Comparison of ENCODE assay signal across 7 mouse cellular contexts in the genomic region with DNA sequence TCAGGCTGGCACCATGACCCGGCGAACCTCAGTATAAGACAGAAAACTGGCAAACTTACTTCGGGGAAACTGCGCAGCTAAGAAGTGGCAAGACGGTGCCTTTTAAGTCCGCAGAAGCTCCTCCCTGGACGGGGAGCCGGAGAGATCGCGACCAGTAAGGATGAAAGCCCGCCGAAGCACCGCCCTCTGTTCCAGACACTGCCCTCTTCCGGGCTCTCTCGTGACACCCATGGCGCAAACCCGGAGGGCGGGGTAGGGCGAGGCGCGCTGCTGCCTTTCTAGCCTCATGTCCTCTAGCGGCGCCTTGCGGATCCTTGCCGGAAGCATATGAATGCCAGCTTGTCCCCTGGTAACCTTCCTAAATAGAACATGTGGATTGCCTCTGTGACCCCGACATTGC. TPM values are rescaled to one million over a fixed set of nuclear protein-coding genes. Genes with fewer than 3 reads are reported as not detected.
A peak's percentile ranks its signal among the peaks of the same experiment; 100 is the strongest.
DNase-seq lines count a peak whose midpoint lies in the region; ATAC-seq and TF ChIP-seq lines count a peak whose summit lies in the region.

Sat1 (minus strand) TSS at position 179 of the 400 bp plus-strand sequence.

- no peaks in the 10 kb centered on the region for H3K9me3 ChIP-seq in intestine, postnatal 0 days (ENCODE audit: control insufficient read depth)
- no peaks in the 10 kb centered on the region for H3K9me3 ChIP-seq in midbrain, embryonic 12.5 days

- peak within 1 kb of the TSS; percentile 64 for H3K4me3 ChIP-seq in intestine, postnatal 0 days (ENCODE audit: low read depth, low read length)
- H3K4me3 ChIP-seq in midbrain, embryonic 12.5 days, result peak within 1 kb of the TSS; percentile 52
- peak within 1 kb of the TSS; percentile 99 for H3K4me3 ChIP-seq in small intestine, adult 2 months (ENCODE audit: low read depth, low read length)

- no peaks in the 10 kb centered on the region for H3K27me3 ChIP-seq in intestine, postnatal 0 days (replicated peaks; ENCODE audit: control insufficient read depth, insufficient read depth, low read length)
- H3K27me3 ChIP-seq in midbrain, embryonic 12.5 days, result no peaks in the 10 kb centered on the region
- H3K27me3 ChIP-seq in small intestine, adult 2 months (ENCODE audit: control insufficient read depth, insufficient read depth, low read length), result no peaks in the 10 kb centered on the region

- H3K36me3 ChIP-seq in intestine, postnatal 0 days (ENCODE audit: control insufficient read depth, insufficient read depth), result no peaks in the 10 kb centered on the region
- no peaks in the 10 kb centered on the region for H3K36me3 ChIP-seq in midbrain, embryonic 12.5 days
- H3K36me3 ChIP-seq in small intestine, adult 2 months (ENCODE audit: control insufficient read depth, insufficient read depth, low read length), result peaks cover 7% of the 10 kb centered on the region

- peak; percentile 95 for ATAC-seq in intestine, postnatal 0 days
- peak; percentile 99 for ATAC-seq in midbrain, embryonic 12.5 days (ENCODE audit: low FRiP score, low read depth)

- H3K4me1 ChIP-seq in intestine, postnatal 0 days (replicated peaks; ENCODE audit: control insufficient read depth, insufficient read depth, low read length), result no peaks in the 10 kb centered on the region
- H3K4me1 ChIP-seq in midbrain, embryonic 12.5 days, result no peaks in the 10 kb centered on the region
- H3K4me1 ChIP-seq in small intestine, adult 2 months (ENCODE audit: control insufficient read depth, insufficient read depth, insufficient read length, low read length), result no peaks in the 10 kb centered on the region

- intact Hi-C loops in left cerebral cortex, postnatal 4 days (cut with DNase I), result no loop called here

- peak; percentile 91 for TF ChIP-seq CTCF in intestine, postnatal 0 days (IDR thresholded peaks at IDR 0.05; ENCODE audit: low read depth)
- TF ChIP-seq CTCF in small intestine, adult 2 months (IDR thresholded peaks at IDR 0.05; ENCODE audit: extremely low read depth, insufficient read length, insufficient replicate concordance, low read depth, low read length), result peak; percentile 63; the same call in 1 of the 2 replicates

- DNase-seq in adrenal gland, adult 8-10 months, result peak; percentile 94
- DNase-seq in embryo, embryonic 9.5 days (ENCODE audit: extremely low spot score), result peak; percentile 78
- no peak for DNase-seq in gonadal fat pad, adult 2 months (ENCODE audit: low read depth)
- peak; percentile 90 for DNase-seq in left cerebral cortex, postnatal 4 days

- TF ChIP-seq POLR2A in small intestine, adult 2 months (IDR thresholded peaks at IDR 0.05; ENCODE audit: low read depth, low read length), result no peak; the same call in 1 of the 2 replicates

- peak within 1 kb of the TSS; percentile 54 for H3K4me2 ChIP-seq in intestine, postnatal 0 days (replicated peaks; ENCODE audit: low read depth)
- H3K4me2 ChIP-seq in midbrain, embryonic 12.5 days (replicated peaks), result peak within 1 kb of the TSS; percentile 51

- H3K27ac ChIP-seq in intestine, postnatal 0 days (ENCODE audit: low read depth, low read length), result peak within 1 kb of the TSS; percentile 90
- H3K27ac ChIP-seq in midbrain, embryonic 12.5 days (replicated peaks), result no peak within 1 kb of the TSS
- H3K27ac ChIP-seq in small intestine, adult 2 months (ENCODE audit: insufficient read depth, low read depth, low read length), result peak within 1 kb of the TSS; percentile 100

- H3K9ac ChIP-seq in intestine, postnatal 0 days (ENCODE audit: low read depth, low read length), result peak within 1 kb of the TSS; percentile 69
- peak within 1 kb of the TSS; percentile 29 for H3K9ac ChIP-seq in midbrain, embryonic 12.5 days (replicated peaks)

- 16% methylated on average over 26 of the region's 26 CpGs for WGBS in intestine, postnatal 0 days
- 19% methylated on average over 26 of the region's 26 CpGs for WGBS in midbrain, embryonic 12.5 days
- WGBS in small intestine, adult 2 months, result 13% methylated on average over 26 of the region's 26 CpGs

RNA-seq across cellular contexts. Expression of gene Sat1, which starts in this region (rescaled TPM):
- 100 to 1,000 TPM; 112 to 145 (median 136) TPM for total RNA-seq in adrenal gland, adult 8-10 months (2022)
- 174 and 201 TPM in 2 replicates for polyA plus RNA-seq in gonadal fat pad, adult 2 months (2012; rRNA removed)
- polyA plus RNA-seq in intestine, postnatal 0 days (2015; fragmentation: Nextera tagmentation; extraction: Ambion mirVana), result 790 and 828 TPM in 2 replicates
- total RNA-seq in left cerebral cortex, postnatal 4 days (2021), result 10 to 100 TPM; 26.1 to 39.3 TPM
- 67.3 and 68.9 TPM in 2 replicates for polyA plus RNA-seq in midbrain, embryonic 12.5 days (2016; fragmentation: Nextera tagmentation; extraction: Ambion mirVana)
- 6.8 and 12.4 TPM in 2 replicates for polyA plus RNA-seq in small intestine, adult 2 months (2012; rRNA removed)
